Mouse (Mus musculus) cerebellum, adult 11-12 months (tissue): Measurements from ENCODE around the gene Gm3409.
"Not testable (repeated sequence)": the region's sequence is repeated elsewhere in the genome, so short reads cannot be mapped to it uniquely, and the experiment has no call there.

Source experiments
- DNase-seq: peaks from one replicate; pipeline ENCODE4 v3.0.0; 2022

Gene Gm3409

GRCm38 (mm10) chr5:146537347-146537746 lies at the start of gene Gm3409:
Gene Gm3409, plus strand, starts transcription at chr5:146537647.
- DNase-seq, result not testable (repeated sequence)

- DNase-seq, result peak; percentile 14
Measured at GRCm38 (mm10) chr5:146488959-146489358, 48.5 kb upstream of the Gm3409 start.

GRCm38 (mm10) chr5:146491063-146491462 lies 46.4 kb upstream of the Gm3409 start, which contains the start of gene Gm6370:
Gene Gm6370, plus strand, starts transcription at chr5:146491363.
- not testable (repeated sequence) for DNase-seq

GRCm38 (mm10) chr5:146502099-146502498 lies 35.3 kb upstream of the Gm3409 start, which contains the start of gene 4930449I24Rik:
Gene 4930449I24Rik, plus strand, starts transcription at chr5:146502399.
- DNase-seq, result not testable (repeated sequence)

GRCm38 (mm10) chr5:146513823-146514222 lies 23.6 kb upstream of the Gm3409 start, which contains the start of gene Gm3402:
Gene Gm3402, plus strand, starts transcription at chr5:146514123.
- DNase-seq, result not testable (repeated sequence)

GRCm38 (mm10) chr5:146525501-146525900 lies 11.9 kb upstream of the Gm3409 start, which contains the start of gene Gm3404:
Gene Gm3404, plus strand, starts transcription at chr5:146525801.
- DNase-seq, result not testable (repeated sequence)

GRCm38 (mm10) chr5:146555836-146556235 lies 18.4 kb downstream of the Gm3409 start, which contains the start of gene Gm3415:
Gene Gm3415, plus strand, starts transcription at chr5:146556136.
- DNase-seq, result not testable (repeated sequence)

GRCm38 (mm10) chr5:146564259-146564658 lies 26.8 kb downstream of the Gm3409 start:
- no peak for DNase-seq

- DNase-seq, result no peak
Measured at GRCm38 (mm10) chr5:146567054-146567453, 29.6 kb downstream of the Gm3409 start.

- DNase-seq, result not testable (repeated sequence)
Measured at GRCm38 (mm10) chr5:146570179-146570578, 32.7 kb downstream of the Gm3409 start.

GRCm38 (mm10) chr5:146571830-146572734 lies 34.6 kb downstream of the Gm3409 start:
- not testable (repeated sequence) for DNase-seq

- not testable (repeated sequence) for DNase-seq
Measured at GRCm38 (mm10) chr5:146572735-146573042, 35.2 kb downstream of the Gm3409 start.

GRCm38 (mm10) chr5:146576668-146577067 lies 39.2 kb downstream of the Gm3409 start:
- DNase-seq, result no peak

- DNase-seq, result no peak
Measured at GRCm38 (mm10) chr5:146584156-146584477, 46.7 kb downstream of the Gm3409 start.

- no peak for DNase-seq
Measured at GRCm38 (mm10) chr5:146584478-146585306, 47.2 kb downstream of the Gm3409 start, which contains the start of gene Gpr12. Gene Gpr12, minus strand, starts transcription at chr5:146585239.

- DNase-seq, result no peak
Measured at GRCm38 (mm10) chr5:146585307-146585651, 47.8 kb downstream of the Gm3409 start.

- DNase-seq, result no peak
Measured at GRCm38 (mm10) chr5:146586357-146587070, 49.1 kb downstream of the Gm3409 start.
